In the genomic region with DNA sequence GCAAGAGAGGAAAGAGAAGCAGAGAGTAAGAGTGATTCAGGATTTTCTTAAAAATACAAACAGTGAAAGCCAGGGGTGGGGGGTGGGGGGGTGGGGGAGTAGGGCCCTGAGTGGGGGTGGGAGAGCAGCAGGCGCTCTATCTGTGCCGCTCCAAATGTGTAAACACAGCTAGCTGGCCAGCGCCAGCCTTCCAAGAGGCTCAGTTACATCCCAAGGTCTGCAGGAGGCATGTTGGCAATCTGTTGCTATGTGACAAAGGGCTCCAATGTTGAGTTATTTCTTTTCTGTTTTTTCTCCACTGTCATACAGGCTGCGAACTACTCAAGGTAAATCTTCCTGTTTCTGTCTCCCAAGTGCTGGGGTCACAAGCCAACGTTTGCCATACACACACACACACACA, we compare ENCODE assay signal across 22 mouse cellular contexts. TPM values are rescaled to one million over a fixed set of nuclear protein-coding genes. Genes with fewer than 3 reads are reported as not detected.
DNase-seq lines count a peak whose midpoint lies in the region; ATAC-seq lines count a peak whose summit lies in the region.
"Had no signal": no experiment of that assay in that cellular context is flagged by ENCODE, and none has a peak within 500 bp of the region (broad histone marks: within the 10 kb centered on the region; RNA-seq: fewer than 3 reads in every experiment).

No protein-coding gene starts in this region.

- peaks cover 6% of the 10 kb centered on the region for H3K4me1 ChIP-seq in midbrain, embryonic 10.5 days
- H3K4me1 ChIP-seq in midbrain, embryonic 11.5 days (ENCODE audit: control insufficient read depth, insufficient read depth, low read length): no peaks in the 10 kb centered on the region
- peaks cover 4% of the 10 kb centered on the region; the same call in 1 of the 2 replicates for H3K4me1 ChIP-seq in embryonic facial prominence, embryonic 10.5 days
- H3K4me1 ChIP-seq in forebrain, embryonic 14.5 days (ENCODE audit: control insufficient read depth, insufficient read depth, low read length): no peaks in the 10 kb centered on the region
- H3K4me1 ChIP-seq: embryonic facial prominence, embryonic 15.5 days; forebrain, embryonic 15.5 days; limb, embryonic 10.5 days had no signal

- no peak overlapping the region for H3K9ac ChIP-seq in midbrain, embryonic 11.5 days (ENCODE audit: low read length)
- H3K9ac ChIP-seq in forebrain, embryonic 14.5 days (ENCODE audit: low read length): no peak overlapping the region
- H3K9ac ChIP-seq: embryonic facial prominence, embryonic 15.5 days; forebrain, embryonic 15.5 days; liver, embryonic 14.5 days had no signal

- no peaks in the 10 kb centered on the region for H3K36me3 ChIP-seq in midbrain, embryonic 10.5 days
- no peaks in the 10 kb centered on the region for H3K36me3 ChIP-seq in midbrain, embryonic 11.5 days (ENCODE audit: control insufficient read depth, insufficient read depth, low read length)
- no peaks in the 10 kb centered on the region for H3K36me3 ChIP-seq in embryonic facial prominence, embryonic 10.5 days (replicated peaks)
- H3K36me3 ChIP-seq in forebrain, embryonic 14.5 days (ENCODE audit: control insufficient read depth, insufficient read depth, low read length): no peaks in the 10 kb centered on the region
- H3K36me3 ChIP-seq: embryonic facial prominence, embryonic 15.5 days; forebrain, embryonic 15.5 days; limb, embryonic 10.5 days had no signal

- 0 out of 2 replicates have a peak overlapping the region, but pooled peaks have one; percentile 55 for H3K27ac ChIP-seq in midbrain, embryonic 10.5 days (replicated peaks)
- H3K27ac ChIP-seq in midbrain, embryonic 11.5 days (ENCODE audit: low read depth, low read length): no peak overlapping the region
- no peak overlapping the region for H3K27ac ChIP-seq in embryonic facial prominence, embryonic 10.5 days (replicated peaks)
- H3K27ac ChIP-seq in forebrain, embryonic 14.5 days (ENCODE audit: low read depth, low read length): no peak overlapping the region
- H3K27ac ChIP-seq: embryonic facial prominence, embryonic 15.5 days; forebrain, embryonic 15.5 days; gastrocnemius, adult 2 months; heart, adult 2 months; limb, embryonic 10.5 days; liver, embryonic 14.5 days had no signal

- 47% methylated on average over 5 of the region's 5 CpGs for WGBS in midbrain, embryonic 10.5 days
- 55% methylated on average over 5 of the region's 5 CpGs for WGBS in midbrain, embryonic 11.5 days
- 44% methylated on average over 5 of the region's 5 CpGs for WGBS in embryonic facial prominence, embryonic 10.5 days
- WGBS in forebrain, embryonic 14.5 days: 76% methylated on average over 5 of the region's 5 CpGs

- H3K4me2 ChIP-seq in midbrain, embryonic 11.5 days: no peak overlapping the region
- no peak overlapping the region for H3K4me2 ChIP-seq in forebrain, embryonic 14.5 days (ENCODE audit: low read length)
- H3K4me2 ChIP-seq: embryonic facial prominence, embryonic 15.5 days; forebrain, embryonic 15.5 days had no signal

- ATAC-seq in cerebellum, adult (ENCODE audit: insufficient number of reproducible peaks, low FRiP score, low TSS enrichment): no peak
- no peak for ATAC-seq in midbrain, embryonic 11.5 days (ENCODE audit: low FRiP score)
- no peak for ATAC-seq in forebrain, embryonic 14.5 days
- ATAC-seq: forebrain, embryonic 15.5 days; inflammation-experienced regulatory T-cells, adult 6 months had no signal

- no peak overlapping the region for H3K4me3 ChIP-seq in midbrain, embryonic 10.5 days
- no peak overlapping the region for H3K4me3 ChIP-seq in midbrain, embryonic 11.5 days (ENCODE audit: low read depth, low read length)
- no peak overlapping the region for H3K4me3 ChIP-seq in embryonic facial prominence, embryonic 10.5 days
- no peak overlapping the region for H3K4me3 ChIP-seq in forebrain, embryonic 14.5 days (ENCODE audit: low read depth, low read length)
- H3K4me3 ChIP-seq: embryonic facial prominence, embryonic 15.5 days; forebrain, embryonic 15.5 days; gastrocnemius, adult 2 months; heart, adult 2 months; limb, embryonic 10.5 days had no signal

- no peaks in the 10 kb centered on the region for H3K27me3 ChIP-seq in midbrain, embryonic 10.5 days (ENCODE audit: low read depth, poor library complexity, severe bottlenecking)
- H3K27me3 ChIP-seq in midbrain, embryonic 11.5 days (ENCODE audit: control insufficient read depth, insufficient read depth, low read length): no peaks in the 10 kb centered on the region
- no peaks in the 10 kb centered on the region for H3K27me3 ChIP-seq in embryonic facial prominence, embryonic 10.5 days (replicated peaks; ENCODE audit: low read depth, poor library complexity, severe bottlenecking)
- no peaks in the 10 kb centered on the region for H3K27me3 ChIP-seq in forebrain, embryonic 14.5 days (replicated peaks; ENCODE audit: control insufficient read depth, insufficient read depth, low read length)
- H3K27me3 ChIP-seq: embryonic facial prominence, embryonic 15.5 days; forebrain, embryonic 15.5 days had no signal

- peaks cover 5% of the 10 kb centered on the region; the same call in 1 of the 2 replicates for H3K9me3 ChIP-seq in midbrain, embryonic 10.5 days (replicated peaks)
- H3K9me3 ChIP-seq in midbrain, embryonic 11.5 days (ENCODE audit: control insufficient read depth, low read length): no peaks in the 10 kb centered on the region
- no peaks in the 10 kb centered on the region for H3K9me3 ChIP-seq in embryonic facial prominence, embryonic 10.5 days
- no peaks in the 10 kb centered on the region for H3K9me3 ChIP-seq in forebrain, embryonic 14.5 days (replicated peaks; ENCODE audit: control insufficient read depth, low read length)
- H3K9me3 ChIP-seq: embryonic facial prominence, embryonic 15.5 days; forebrain, embryonic 15.5 days; limb, embryonic 10.5 days had no signal

- peak; percentile 53 for DNase-seq in cerebellum, adult 9-11 months
- no peak for DNase-seq in midbrain, embryonic 10.5 days (ENCODE audit: low spot score)
- DNase-seq in midbrain, embryonic 11.5 days (ENCODE audit: low spot score, missing footprints): no peak
- DNase-seq in adrenal gland, postnatal 25 days: peak; percentile 36
- peak; percentile 28 for DNase-seq in embryonic facial prominence, embryonic 10.5 days (ENCODE audit: low spot score)
- no peak for DNase-seq in urinary bladder, postnatal 4 days (ENCODE audit: low spot score in 2 of 2)
- DNase-seq in forebrain, embryonic 14.5 days (ENCODE audit: low spot score): no peak
- DNase-seq: gastrocnemius, adult 2 months; heart, adult 2 months; kidney, postnatal 10 days; lung, postnatal 4 days; right cerebral cortex, postnatal 25 days had no signal

RNA-seq across cellular contexts. Expression of gene Majin, which starts 9.4 kb away (rescaled TPM):
- not detected in 2 replicates for polyA plus RNA-seq in midbrain, embryonic 10.5 days (2016; fragmentation: Nextera tagmentation; extraction: Ambion mirVana)
- not detected in 2 replicates for polyA plus RNA-seq in midbrain, embryonic 11.5 days (2014; fragmentation: Nextera tagmentation; extraction: Ambion mirVana)
- 0.76 and 2.9 TPM in 2 replicates for total RNA-seq in adrenal gland, postnatal 25 days (2021)
- polyA plus RNA-seq in embryonic facial prominence, embryonic 10.5 days (2016; fragmentation: Nextera tagmentation; extraction: Ambion mirVana): not detected in 2 replicates
- not detected in 2 replicates for polyA plus RNA-seq in forebrain, embryonic 14.5 days (2014; fragmentation: Nextera tagmentation; extraction: Ambion mirVana)
- total RNA-seq: gastrocnemius, adult 2 months; heart, adult 2 months; heart, postnatal 25 days; layer of hippocampus, postnatal 14 days had no signal
- polyA plus RNA-seq: C2C12; forebrain, embryonic 15.5 days; limb, embryonic 10.5 days; liver, embryonic 14.5 days had no signal

RNA-seq across cellular contexts. Expression of gene Arl2, which starts 33.4 kb away (rescaled TPM):
- polyA plus RNA-seq in midbrain, embryonic 10.5 days (2016; fragmentation: Nextera tagmentation; extraction: Ambion mirVana): 118 and 124 TPM in 2 replicates
- polyA plus RNA-seq in midbrain, embryonic 11.5 days (2014; fragmentation: Nextera tagmentation; extraction: Ambion mirVana): 75.6 and 86.1 TPM in 2 replicates
- total RNA-seq in adrenal gland, postnatal 25 days (2021): 74.5 and 74.7 TPM in 2 replicates
- polyA plus RNA-seq in embryonic facial prominence, embryonic 10.5 days (2016; fragmentation: Nextera tagmentation; extraction: Ambion mirVana): 111 and 112 TPM in 2 replicates
- polyA plus RNA-seq in forebrain, embryonic 14.5 days (2014; fragmentation: Nextera tagmentation; extraction: Ambion mirVana): 80.3 and 90.2 TPM in 2 replicates

RNA-seq across cellular contexts. Expression of gene Batf2, which starts 34.0 kb away (rescaled TPM):
- polyA plus RNA-seq in midbrain, embryonic 10.5 days (2016; fragmentation: Nextera tagmentation; extraction: Ambion mirVana): not detected in 2 replicates
- polyA plus RNA-seq in midbrain, embryonic 11.5 days (2014; fragmentation: Nextera tagmentation; extraction: Ambion mirVana): not detected in 2 replicates
- 1.00 and 2.1 TPM in 2 replicates for total RNA-seq in adrenal gland, postnatal 25 days (2021)
- not detected in 2 replicates for polyA plus RNA-seq in embryonic facial prominence, embryonic 10.5 days (2016; fragmentation: Nextera tagmentation; extraction: Ambion mirVana)
- not detected in 2 replicates for polyA plus RNA-seq in forebrain, embryonic 14.5 days (2014; fragmentation: Nextera tagmentation; extraction: Ambion mirVana)
- polyA plus RNA-seq: forebrain, embryonic 15.5 days; inflammation-experienced regulatory T-cells, adult 6 months; limb, embryonic 10.5 days; neural tube, embryonic 14.5 days had no signal

RNA-seq across cellular contexts. Expression of gene Snx15, which starts 46.7 kb away (rescaled TPM):
- polyA plus RNA-seq in midbrain, embryonic 10.5 days (2016; fragmentation: Nextera tagmentation; extraction: Ambion mirVana): 24.0 and 28.9 TPM in 2 replicates
- 23.8 and 26.1 TPM in 2 replicates for polyA plus RNA-seq in midbrain, embryonic 11.5 days (2014; fragmentation: Nextera tagmentation; extraction: Ambion mirVana)
- 23.5 and 26.9 TPM in 2 replicates for total RNA-seq in adrenal gland, postnatal 25 days (2021)
- polyA plus RNA-seq in embryonic facial prominence, embryonic 10.5 days (2016; fragmentation: Nextera tagmentation; extraction: Ambion mirVana): 29.1 and 30.2 TPM in 2 replicates
- 45.6 and 50.2 TPM in 2 replicates for polyA plus RNA-seq in forebrain, embryonic 14.5 days (2014; fragmentation: Nextera tagmentation; extraction: Ambion mirVana)

RNA-seq across cellular contexts. Expression of gene Gpha2, which starts 51.4 kb away (rescaled TPM):
- polyA plus RNA-seq in midbrain, embryonic 10.5 days (2016; fragmentation: Nextera tagmentation; extraction: Ambion mirVana): not detected in 2 replicates
- polyA plus RNA-seq in midbrain, embryonic 11.5 days (2014; fragmentation: Nextera tagmentation; extraction: Ambion mirVana): 0.39 and 0.40 TPM in 2 replicates
- 20.1 and 25.8 TPM in 2 replicates for total RNA-seq in adrenal gland, postnatal 25 days (2021)
- polyA plus RNA-seq in embryonic facial prominence, embryonic 10.5 days (2016; fragmentation: Nextera tagmentation; extraction: Ambion mirVana): 0.98 and 1.3 TPM in 2 replicates
- 0.30 TPM in 1 of 2 replicates, not detected in the other for polyA plus RNA-seq in forebrain, embryonic 14.5 days (2014; fragmentation: Nextera tagmentation; extraction: Ambion mirVana)
- total RNA-seq: gastrocnemius, adult 2 months; heart, adult 2 months; heart, postnatal 25 days; layer of hippocampus, postnatal 14 days had no signal
- polyA plus RNA-seq: forebrain, embryonic 15.5 days; inflammation-experienced regulatory T-cells, adult 6 months; liver, embryonic 14.5 days; neural tube, embryonic 14.5 days had no signal

Comparison
In these comparisons a context has a peak if more than half of its experiments do, and no peak if none do; other contexts are left out.
1. DNase-seq: peak in cerebellum, adult 9-11 months (single experiment), adrenal gland, postnatal 25 days (single experiment) and embryonic facial prominence, embryonic 10.5 days (single experiment); none in midbrain, embryonic 10.5 days (single experiment), midbrain, embryonic 11.5 days (single experiment), urinary bladder, postnatal 4 days (0 of 2) and forebrain, embryonic 14.5 days (single experiment).